Mouse (Mus musculus): ENCODE data around the gene Hoxc13. TPM values are rescaled to one million over a fixed set of nuclear protein-coding genes. Genes with fewer than 3 reads are reported as not detected.

Hoxc13 gene
- polyA plus RNA-seq, 1 experiment = 8.2 TPM

DNA sequence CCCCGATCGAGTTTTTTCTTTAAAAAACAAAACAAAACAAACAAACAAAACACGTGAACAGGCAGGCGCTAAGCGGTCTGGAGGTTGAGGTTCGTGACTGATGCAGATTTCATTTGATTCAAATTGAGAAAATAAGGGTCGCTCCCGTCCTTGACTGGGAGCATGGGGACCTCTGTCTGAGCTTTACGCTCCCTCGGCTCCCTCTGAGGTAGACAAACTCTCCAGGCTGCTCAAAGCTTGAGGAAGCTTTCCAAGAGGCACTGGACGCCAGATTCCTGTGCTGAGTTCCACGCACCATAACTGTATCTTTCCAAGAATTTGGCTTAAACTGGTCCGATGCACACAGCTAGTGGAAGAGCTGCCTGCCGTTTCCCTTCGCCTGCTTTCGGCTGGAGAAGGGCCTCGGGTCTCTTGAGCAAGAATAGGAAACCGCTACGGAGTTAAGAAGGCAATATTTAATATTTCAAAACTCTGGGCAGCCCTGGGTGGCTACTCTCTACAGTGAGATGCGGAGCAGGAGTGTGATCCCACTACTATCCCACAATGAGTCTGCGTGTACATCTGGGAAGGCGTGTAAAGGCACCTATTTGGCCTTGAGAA, 10.3 kb upstream of the Hoxc13 start:
- TF ChIP-seq CTCF (IDR thresholded peaks at IDR 0.05; ENCODE audit: control insufficient read depth, insufficient read depth, insufficient read length) = no peak
- no peak for TF ChIP-seq FOSL1 (IDR thresholded peaks at IDR 0.05; ENCODE audit: insufficient read depth, low read length, poor library complexity, severe bottlenecking)
- H3ac ChIP-seq (ENCODE audit: control insufficient read depth, insufficient read length, low read depth) = no peak overlapping the region
- peaks cover 35% of the 10 kb centered on the region for H3K27me3 ChIP-seq (ENCODE audit: control insufficient read depth, insufficient read depth, insufficient read length)
- H3K36me3 ChIP-seq (ENCODE audit: control insufficient read depth, insufficient read depth) = no peaks in the 10 kb centered on the region
- no peak overlapping the region for H3K4me3 ChIP-seq (ENCODE audit: insufficient read depth, poor library complexity, severe bottlenecking)
- H3K79me3 ChIP-seq (ENCODE audit: low read depth) = no peaks in the 10 kb centered on the region
- no peaks in the 10 kb centered on the region for H3K79me2 ChIP-seq (ENCODE audit: control insufficient read depth, insufficient read depth)

DNA sequence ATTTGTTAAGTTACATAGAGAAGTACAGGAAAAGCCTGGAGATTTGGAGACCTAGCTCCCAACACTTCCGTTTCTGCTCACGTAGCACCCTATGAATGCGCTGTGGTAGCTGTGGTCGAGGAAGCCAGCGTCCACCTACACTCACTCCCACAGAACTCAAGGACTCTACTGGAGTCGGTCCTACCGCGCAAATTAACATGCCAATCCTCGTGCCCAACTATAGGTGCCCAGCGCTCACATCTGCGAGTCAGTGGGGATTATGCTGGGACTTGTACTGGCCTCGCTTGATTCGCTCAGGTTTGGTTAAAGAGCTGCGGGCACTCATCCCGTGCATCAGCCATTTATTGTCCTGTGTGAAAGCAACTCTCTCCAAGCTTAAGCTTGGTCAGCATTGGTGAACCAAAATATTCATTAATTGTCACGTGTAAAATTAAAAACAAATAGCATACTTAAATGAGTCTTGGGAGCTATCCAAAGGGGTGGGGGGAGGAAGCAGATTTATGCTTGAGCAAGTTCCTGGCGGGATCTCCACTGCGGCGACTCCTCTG, 7.8 kb upstream of the Hoxc13 start:
- Histone ChIP-seq H3K36me3 (ENCODE audit: control insufficient read depth, insufficient read depth) (no peaks in the 10 kb centered on the region), H3K27me3 (ENCODE audit: control insufficient read depth, insufficient read depth, insufficient read length) (peaks cover 50% of the 10 kb centered on the region), H3K79me2 (ENCODE audit: control insufficient read depth, insufficient read depth) (no peaks in the 10 kb centered on the region), H3K79me3 (ENCODE audit: low read depth) (no peaks in the 10 kb centered on the region), H3K4me3 (ENCODE audit: insufficient read depth, poor library complexity, severe bottlenecking) (no peak overlapping the region), H3ac (ENCODE audit: control insufficient read depth, insufficient read length, low read depth) (no peak overlapping the region)
- no peak for TF ChIP-seq MYOG (IDR thresholded peaks at IDR 0.05; ENCODE audit: control insufficient read depth, extremely low read depth, insufficient read length)
- no peak for TF ChIP-seq USF1 (IDR thresholded peaks at IDR 0.05; ENCODE audit: low read depth)
- no peak for TF ChIP-seq CEBPB (IDR thresholded peaks at IDR 0.05; ENCODE audit: low read depth)
- no peak for TF ChIP-seq CTCF (IDR thresholded peaks at IDR 0.05; ENCODE audit: control insufficient read depth, insufficient read depth, insufficient read length)
- no peak for TF ChIP-seq MYOD1 (IDR thresholded peaks at IDR 0.05; ENCODE audit: control insufficient read depth, insufficient read length, low read depth)
- no peak for TF ChIP-seq FOSL1 (IDR thresholded peaks at IDR 0.05; ENCODE audit: insufficient read depth, low read length, poor library complexity, severe bottlenecking)
- no peak for TF ChIP-seq MAX (IDR thresholded peaks at IDR 0.05)

DNA sequence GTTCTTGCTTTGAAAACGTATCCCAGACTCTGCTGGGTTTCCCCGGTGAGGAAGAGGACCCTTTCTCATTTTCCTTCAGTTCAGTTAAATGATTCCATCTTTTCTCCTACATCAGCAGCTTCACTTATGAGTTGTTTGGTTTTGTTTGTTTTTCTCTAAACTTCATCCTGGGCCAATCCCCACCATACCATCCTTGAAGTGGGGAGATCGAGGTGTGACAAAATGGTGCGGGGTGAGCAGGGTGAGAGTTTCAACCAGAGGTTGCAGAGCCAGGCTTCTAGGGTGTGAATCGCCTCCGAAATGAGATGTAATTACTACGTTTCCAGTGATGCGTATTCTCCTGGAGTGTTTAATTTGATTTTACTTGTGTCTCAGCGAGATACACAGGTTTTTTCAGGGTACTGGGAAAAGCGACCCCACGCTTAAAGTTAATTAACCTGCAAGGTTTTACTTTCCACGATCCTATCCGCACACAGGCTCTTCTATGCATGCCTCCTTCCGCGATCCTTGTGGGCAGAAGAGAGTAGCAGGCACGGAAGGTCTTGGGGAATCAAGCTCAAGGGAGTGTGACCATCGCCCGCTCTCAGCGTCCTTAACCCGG, 2.8 kb upstream of the Hoxc13 start:
- Histone ChIP-seq H3K27me3 (ENCODE audit: control insufficient read depth, insufficient read depth, insufficient read length) (peaks cover 23% of the 10 kb centered on the region), H3K4me3 (ENCODE audit: insufficient read depth, poor library complexity, severe bottlenecking) (no peak overlapping the region), H3K79me2 (ENCODE audit: control insufficient read depth, insufficient read depth) (no peaks in the 10 kb centered on the region), H3K36me3 (ENCODE audit: control insufficient read depth, insufficient read depth) (no peaks in the 10 kb centered on the region), H3ac (ENCODE audit: control insufficient read depth, insufficient read length, low read depth) (no peak overlapping the region), H3K79me3 (ENCODE audit: low read depth) (no peaks in the 10 kb centered on the region)
- no peak for TF ChIP-seq USF1 (IDR thresholded peaks at IDR 0.05; ENCODE audit: low read depth)
- TF ChIP-seq MYOD1 (IDR thresholded peaks at IDR 0.05; ENCODE audit: control insufficient read depth, insufficient read length, low read depth) = no peak
- no peak for TF ChIP-seq CEBPB (IDR thresholded peaks at IDR 0.05; ENCODE audit: low read depth)
- TF ChIP-seq MAX (IDR thresholded peaks at IDR 0.05) = no peak
- TF ChIP-seq CTCF (IDR thresholded peaks at IDR 0.05; ENCODE audit: control insufficient read depth, insufficient read depth, insufficient read length) = no peak

DNA sequence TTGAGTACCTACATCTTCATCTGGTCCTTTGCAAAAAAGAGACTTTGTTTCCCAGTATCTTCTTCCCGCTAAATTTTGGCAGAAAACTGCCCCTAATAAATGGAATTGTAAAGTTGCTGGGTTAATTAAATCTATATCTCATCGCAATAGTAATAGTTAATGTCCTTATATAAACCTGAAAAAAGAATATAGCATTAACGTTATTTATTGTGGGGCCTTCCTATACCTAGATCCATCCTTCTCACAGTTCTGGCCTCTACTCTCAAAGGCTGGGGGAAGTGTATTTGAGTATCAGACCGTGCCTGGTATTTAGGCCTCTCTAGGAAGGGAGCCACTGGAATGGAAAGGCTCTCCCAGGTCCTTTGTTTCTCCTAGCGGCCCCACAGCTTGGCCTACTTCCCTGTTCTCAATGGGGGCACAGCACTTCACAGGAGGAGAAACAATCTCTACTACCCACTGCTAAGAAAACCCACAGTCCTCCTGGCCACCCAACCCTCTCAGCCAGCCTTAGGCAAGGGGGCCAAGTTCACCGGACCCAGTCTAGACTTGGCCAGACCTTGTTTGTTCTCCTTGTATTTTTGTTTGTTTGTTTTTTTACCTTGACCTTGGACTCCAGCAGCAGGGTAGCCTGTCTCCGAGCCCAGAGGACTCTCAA, 2.2 kb upstream of the Hoxc13 start:
- Histone ChIP-seq H3ac (ENCODE audit: control insufficient read depth, insufficient read length, low read depth) (no peak overlapping the region), H3K27me3 (ENCODE audit: control insufficient read depth, insufficient read depth, insufficient read length) (peaks cover 20% of the 10 kb centered on the region), H3K79me3 (ENCODE audit: low read depth) (no peaks in the 10 kb centered on the region), H3K4me3 (ENCODE audit: insufficient read depth, poor library complexity, severe bottlenecking) (no peak overlapping the region), H3K36me3 (ENCODE audit: control insufficient read depth, insufficient read depth) (no peaks in the 10 kb centered on the region), H3K79me2 (ENCODE audit: control insufficient read depth, insufficient read depth) (no peaks in the 10 kb centered on the region)
- TF ChIP-seq CEBPB (IDR thresholded peaks at IDR 0.05; ENCODE audit: low read depth) (no peak), MAX (IDR thresholded peaks at IDR 0.05) (no peak), USF1 (IDR thresholded peaks at IDR 0.05; ENCODE audit: low read depth) (no peak)

DNA sequence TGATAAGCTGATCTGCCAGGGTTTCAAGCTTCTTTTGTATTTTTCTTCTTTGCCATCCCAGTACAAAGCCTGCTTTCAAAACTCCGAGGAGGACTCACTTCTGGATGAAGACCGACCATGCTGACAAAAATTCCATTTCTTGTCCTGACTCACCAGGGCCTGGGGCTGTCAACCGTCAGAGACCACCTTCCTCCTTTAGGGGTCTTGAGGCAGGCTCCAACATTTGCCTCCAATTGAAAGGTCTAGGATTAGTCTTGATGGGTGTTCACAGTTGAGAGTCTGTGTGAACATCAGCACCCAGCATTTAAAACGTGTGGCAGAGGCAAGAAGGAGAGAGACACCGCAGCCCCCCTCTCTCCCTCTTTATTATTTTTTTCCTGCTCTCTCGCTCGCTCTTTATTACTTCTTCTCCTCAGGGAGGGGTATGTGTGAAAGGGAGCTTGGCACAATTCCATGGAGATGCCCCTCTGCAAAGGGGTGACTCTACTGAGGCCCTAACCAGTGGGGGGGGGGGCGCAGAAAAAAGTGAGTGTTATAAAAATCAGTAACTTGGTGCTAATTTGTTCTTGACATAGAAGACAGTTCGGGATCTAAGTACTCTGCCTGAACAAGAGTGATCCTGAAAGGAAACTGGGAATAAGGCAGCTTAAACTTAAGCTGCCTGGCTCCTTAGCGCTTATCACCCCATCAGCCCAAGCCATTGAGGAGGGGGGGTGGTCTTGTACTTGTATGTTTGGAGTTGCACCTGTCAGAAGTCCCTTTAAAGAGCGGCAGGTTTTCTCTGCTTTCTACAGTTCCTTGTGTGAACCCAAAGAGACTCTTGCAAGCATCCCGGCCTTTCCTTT, 1.3 kb upstream of the Hoxc13 start:
- Histone ChIP-seq H3K79me3 (ENCODE audit: low read depth) (no peaks in the 10 kb centered on the region), H3K36me3 (ENCODE audit: control insufficient read depth, insufficient read depth) (no peaks in the 10 kb centered on the region), H3ac (ENCODE audit: control insufficient read depth, insufficient read length, low read depth) (no peak overlapping the region), H3K4me3 (ENCODE audit: insufficient read depth, poor library complexity, severe bottlenecking) (peak overlapping the region; percentile 28), H3K27me3 (ENCODE audit: control insufficient read depth, insufficient read depth, insufficient read length) (peaks cover 15% of the 10 kb centered on the region), H3K79me2 (ENCODE audit: control insufficient read depth, insufficient read depth) (no peaks in the 10 kb centered on the region)
- TF ChIP-seq USF1 (IDR thresholded peaks at IDR 0.05; ENCODE audit: low read depth) (no peak), CEBPB (IDR thresholded peaks at IDR 0.05; ENCODE audit: low read depth) (no peak), MYOG (IDR thresholded peaks at IDR 0.05; ENCODE audit: control insufficient read depth, extremely low read depth, insufficient read length) (no peak), CTCF (IDR thresholded peaks at IDR 0.05; ENCODE audit: control insufficient read depth, insufficient read depth, insufficient read length) (no peak), MAX (IDR thresholded peaks at IDR 0.05) (no peak), FOSL1 (IDR thresholded peaks at IDR 0.05; ENCODE audit: insufficient read depth, low read length, poor library complexity, severe bottlenecking) (no peak), MYOD1 (IDR thresholded peaks at IDR 0.05; ENCODE audit: control insufficient read depth, insufficient read length, low read depth) (no peak)

All from C2C12 (cell line).